Mouse (Mus musculus): ENCODE measurements around the gene Pde3a.

GRCm38 (mm10) chr6:141333245-141333644 lies 84.2 kb downstream of the Pde3a start:
- TF ChIP-seq CTCF (IDR thresholded peaks at IDR 0.05; ENCODE audit: control insufficient read depth, insufficient read depth, insufficient replicate concordance, low read depth, low read length), result no peak
- no peak for TF ChIP-seq POLR2A (IDR thresholded peaks at IDR 0.05; ENCODE audit: control insufficient read depth, low read depth, low read length)

Data from testis, adult 2 months (tissue).